Mouse (Mus musculus) E14TG2a.4 (cell line): ENCODE results near the gene Wtip.
"Not testable (repeated sequence)": the region's sequence is repeated elsewhere in the genome, so short reads cannot be mapped to it uniquely, and the experiment has no call there.

Source experiments
- H3K27me3 ChIP-seq: 2 replicates; pipeline ENCODE4 v1.6.1; 2014; ENCODE audit warnings: low read length, control low read depth; ENCODE audit not compliant: insufficient read depth
- H3K36me3 ChIP-seq: 2 replicates; pipeline ENCODE4 v1.6.1; 2014; ENCODE audit warnings: low read length, control low read depth; ENCODE audit not compliant: insufficient read depth
- H3K4me1 ChIP-seq: replicated peaks from 2 replicates; pipeline ENCODE4 v1.6.1; 2014; ENCODE audit warnings: low read depth, low read length, control low read depth
- H3K4me3 ChIP-seq: replicated peaks from 2 replicates; pipeline ENCODE4 v1.5.1; 2014; ENCODE audit warnings: mild to moderate bottlenecking, low read length
- H3K9me3 ChIP-seq: 2 replicates; pipeline ENCODE4 v1.6.1; 2014; ENCODE audit warnings: low read length, control low read depth
- CTCF ChIP-seq: conservative IDR thresholded peaks from 2 replicates; pipeline ENCODE4 v1.5.1; 2014; ENCODE audit warnings: low read length
- NANOG ChIP-seq: IDR thresholded peaks from 2 replicates; pipeline ENCODE4 v1.6.1; 2014; ENCODE audit warnings: borderline replicate concordance, low read length, mixed read lengths
- POU5F1 ChIP-seq: IDR thresholded peaks from 2 replicates; pipeline ENCODE4 v1.6.1; 2014; ENCODE audit warnings: low read length, borderline replicate concordance

Wtip gene

GRCm38 (mm10) chr7:34131118-34131517 is 1.9 kb downstream of the Wtip start:
- H3K27me3 ChIP-seq: no peaks in the 10 kb centered on the region
- peaks cover 26% of the 10 kb centered on the region for H3K36me3 ChIP-seq
- TF ChIP-seq POU5F1 (no peak), CTCF (no peak), NANOG (no peak)
- H3K4me1 ChIP-seq: peaks cover 43% of the 10 kb centered on the region
- H3K9me3 ChIP-seq: peaks cover 18% of the 10 kb centered on the region
- H3K4me3 ChIP-seq: peak overlapping the region; percentile 85; the same call in 1 of the 2 replicates

DNA sequence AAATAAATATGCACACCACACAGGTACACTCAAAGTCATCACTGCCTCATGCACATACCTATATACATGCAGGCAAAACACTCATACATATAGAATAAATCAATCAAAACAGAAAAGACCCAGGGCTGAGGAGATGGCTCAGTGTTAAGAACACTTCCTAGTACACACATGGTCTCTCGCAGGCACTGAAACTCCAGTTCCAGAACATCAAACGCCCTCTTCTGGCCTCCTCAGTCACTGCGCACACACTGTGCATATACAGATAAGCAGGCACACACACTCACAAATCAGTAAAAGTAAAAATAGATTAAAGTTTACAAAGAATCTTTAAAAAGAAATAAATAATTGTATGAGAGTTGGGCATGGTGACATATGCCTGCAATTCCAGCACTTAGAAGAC is 6.8 kb downstream of the Wtip start:
- TF ChIP-seq POU5F1: no peak
- peak; percentile 44 for TF ChIP-seq CTCF
- no peak for TF ChIP-seq NANOG
- Histone ChIP-seq H3K4me1 (peaks cover 42% of the 10 kb centered on the region), H3K36me3 (peaks cover 51% of the 10 kb centered on the region), H3K4me3 (no peak overlapping the region), H3K9me3 (peaks cover 18% of the 10 kb centered on the region), H3K27me3 (no peaks in the 10 kb centered on the region)

DNA sequence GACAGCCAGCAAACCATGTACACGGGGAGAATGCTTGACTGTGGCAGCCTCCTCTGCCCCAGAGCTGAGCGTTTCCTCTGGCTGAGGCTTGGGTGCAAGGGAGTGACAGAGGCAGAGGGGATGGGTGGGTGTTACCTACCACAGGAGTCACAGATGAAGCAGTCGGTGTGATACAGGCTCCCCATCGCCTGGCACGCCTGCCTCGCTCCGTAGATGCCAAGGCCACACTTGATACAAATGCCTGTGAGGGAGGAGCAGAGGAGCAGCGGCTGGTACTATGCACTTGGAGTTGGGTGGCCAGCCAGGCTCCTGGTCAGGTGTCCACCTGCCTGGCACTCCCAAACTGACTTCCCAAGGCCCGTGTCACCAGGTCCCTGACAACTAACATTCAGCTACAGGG is 7.7 kb downstream of the Wtip start:
- TF ChIP-seq NANOG (no peak), CTCF (no peak), POU5F1 (no peak)
- Histone ChIP-seq H3K4me3 (no peak overlapping the region), H3K4me1 (peaks cover 32% of the 10 kb centered on the region), H3K36me3 (peaks cover 50% of the 10 kb centered on the region), H3K27me3 (no peaks in the 10 kb centered on the region), H3K9me3 (peaks cover 23% of the 10 kb centered on the region)

- H3K4me3 ChIP-seq: no peak overlapping the region
- TF ChIP-seq POU5F1 (no peak), CTCF (peak; percentile 21; the same call in 1 of the 2 replicates)
- peaks cover 61% of the 10 kb centered on the region for H3K36me3 ChIP-seq
- no peaks in the 10 kb centered on the region for H3K27me3 ChIP-seq
- H3K9me3 ChIP-seq: peaks cover 19% of the 10 kb centered on the region
- H3K4me1 ChIP-seq: peaks cover 35% of the 10 kb centered on the region
Measured at GRCm38 (mm10) chr7:34122987-34123720, 9.9 kb downstream of the Wtip start.

DNA sequence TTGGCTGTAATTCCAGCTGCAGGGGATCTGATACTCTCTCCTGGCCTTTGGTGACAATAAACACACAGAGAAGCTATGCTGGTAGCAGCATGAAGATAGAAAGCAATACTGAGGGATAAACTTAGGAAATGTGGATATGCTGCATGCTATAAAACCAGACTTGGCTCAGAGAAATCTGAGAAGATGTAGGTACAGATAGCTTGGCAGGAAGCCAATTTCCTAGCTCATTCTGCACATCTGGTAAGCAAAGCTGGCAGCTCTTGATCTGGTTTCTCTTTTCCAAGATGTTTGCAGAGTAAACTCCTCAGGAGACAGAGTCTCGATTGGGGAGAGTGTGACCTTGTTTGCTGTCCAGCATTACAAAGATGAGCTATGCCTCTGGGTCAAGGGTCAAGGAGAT is 12.4 kb downstream of the Wtip start:
- Histone ChIP-seq H3K4me1 (peaks cover 29% of the 10 kb centered on the region), H3K36me3 (peaks cover 76% of the 10 kb centered on the region)
- not testable (repeated sequence) for H3K4me3 ChIP-seq, H3K27me3 ChIP-seq, H3K9me3 ChIP-seq

DNA sequence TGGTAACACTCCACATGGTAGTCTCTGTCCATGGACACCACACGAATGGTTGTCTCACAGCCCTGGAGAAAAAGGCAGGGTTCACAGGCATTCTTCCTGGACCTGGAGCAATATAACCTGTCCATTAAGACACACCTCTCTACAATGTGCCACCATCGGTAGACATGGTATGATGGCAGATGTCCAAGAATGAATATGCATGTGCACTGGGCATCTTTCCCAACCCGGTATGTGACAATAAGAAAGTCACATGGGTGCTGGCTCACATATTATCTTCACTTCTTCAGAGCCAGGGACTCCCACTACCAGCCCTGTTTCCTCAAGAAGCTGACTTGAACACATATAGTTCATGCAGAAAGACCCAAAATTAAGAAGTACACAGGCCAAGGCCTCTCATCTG is 16.5 kb downstream of the Wtip start:
- Histone ChIP-seq H3K27me3 (no peaks in the 10 kb centered on the region), H3K4me1 (peaks cover 11% of the 10 kb centered on the region), H3K9me3 (peaks cover 6% of the 10 kb centered on the region), H3K36me3 (peaks cover 93% of the 10 kb centered on the region), H3K4me3 (no peak overlapping the region)
- TF ChIP-seq NANOG: no peak
- no peak for TF ChIP-seq CTCF
- no peak for TF ChIP-seq POU5F1

DNA sequence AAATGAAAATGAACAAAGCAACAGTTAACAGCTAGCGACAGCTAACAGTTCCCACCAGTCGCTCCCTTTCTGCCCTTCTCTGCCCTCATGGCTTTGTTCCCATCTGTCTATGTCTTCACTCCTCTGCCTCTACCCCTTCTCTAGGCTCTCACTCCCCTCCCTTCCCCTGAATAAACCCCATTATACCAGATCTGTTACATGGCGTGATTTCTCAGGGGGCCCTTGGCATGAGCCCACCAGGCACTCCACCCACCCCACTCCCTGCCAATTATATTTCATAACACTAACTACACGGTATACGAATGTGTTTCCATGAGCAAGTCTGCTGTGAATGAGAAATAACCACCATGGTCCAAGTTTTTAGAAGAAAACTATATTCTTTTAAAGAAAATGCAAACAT is 23.9 kb downstream of the Wtip start:
- H3K9me3 ChIP-seq: no peaks in the 10 kb centered on the region
- no peak for TF ChIP-seq NANOG
- TF ChIP-seq POU5F1: no peak
- no peak for TF ChIP-seq CTCF
- H3K4me1 ChIP-seq: peaks cover 12% of the 10 kb centered on the region
- no peak overlapping the region for H3K4me3 ChIP-seq
- H3K27me3 ChIP-seq: no peaks in the 10 kb centered on the region
- peaks cover 49% of the 10 kb centered on the region for H3K36me3 ChIP-seq

- Histone ChIP-seq H3K27me3 (no peaks in the 10 kb centered on the region), H3K9me3 (peaks cover 48% of the 10 kb centered on the region), H3K4me1 (no peaks in the 10 kb centered on the region), H3K4me3 (no peak overlapping the region), H3K36me3 (no peaks in the 10 kb centered on the region)
- TF ChIP-seq POU5F1: no peak
- no peak for TF ChIP-seq NANOG
- TF ChIP-seq CTCF: no peak
Measured at GRCm38 (mm10) chr7:34101276-34101675, 31.8 kb downstream of the Wtip start.

DNA sequence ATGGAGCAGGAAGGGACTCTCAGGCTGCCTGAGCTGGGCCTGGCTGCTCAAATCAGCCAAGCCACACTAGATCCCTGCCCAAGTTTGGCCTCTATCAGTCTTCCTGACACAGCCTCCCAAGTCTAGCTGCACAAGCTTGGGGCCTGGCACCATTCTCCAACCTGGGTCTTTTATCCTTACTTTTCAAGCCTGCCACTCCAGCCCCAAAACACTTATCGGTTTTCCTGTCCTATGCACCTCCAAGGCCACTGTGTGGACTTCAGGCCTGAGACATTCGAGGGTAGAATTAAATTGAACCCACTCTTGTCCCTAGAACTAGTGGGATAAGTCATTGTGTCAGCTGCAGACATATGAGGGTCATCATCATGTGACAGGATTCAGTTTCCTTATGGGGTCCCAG is 33.1 kb downstream of the Wtip start:
- Histone ChIP-seq H3K4me3 (no peak overlapping the region), H3K4me1 (no peaks in the 10 kb centered on the region), H3K27me3 (no peaks in the 10 kb centered on the region), H3K36me3 (no peaks in the 10 kb centered on the region), H3K9me3 (peaks cover 61% of the 10 kb centered on the region)
- TF ChIP-seq NANOG (no peak), POU5F1 (no peak), CTCF (no peak)
